Mouse (Mus musculus) retina, embryonic 14.5 days (tissue): ENCODE data around the gene Ccl8.

Experiments
- DNase-seq: peaks from one replicate; pipeline ENCODE4 v3.0.0-alpha.2; 2015; ENCODE audit warnings: low spot score

Ccl8 gene

GRCm38 (mm10) chr11:82114885-82115284, at the start of gene Ccl8:
TSS of gene Ccl8 (plus strand) at chr11:82115185.
- no peak for DNase-seq

- no peak for DNase-seq
Measured at GRCm38 (mm10) chr11:82066953-82067571, 47.9 kb upstream of the Ccl8 start.

DNA sequence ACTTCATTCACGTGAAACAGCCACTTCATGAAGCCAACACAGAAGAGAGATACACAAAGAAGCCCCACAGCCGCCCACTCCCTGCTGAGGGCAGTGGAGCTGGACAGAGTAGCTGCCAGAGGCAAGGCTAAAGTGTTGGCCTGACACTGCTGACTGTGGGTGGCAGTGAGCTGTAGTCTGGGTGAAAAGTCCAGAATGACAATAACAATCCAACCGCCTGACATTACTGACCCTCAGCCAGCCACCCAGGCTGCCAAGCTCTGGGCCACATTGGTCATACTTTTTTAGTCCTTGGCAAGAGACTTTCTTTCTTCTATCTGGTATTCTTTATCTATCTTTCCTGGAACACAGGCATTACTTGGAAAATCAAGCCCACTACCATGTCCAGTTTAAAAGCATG, 43.9 kb upstream of the Ccl8 start:
- no peak for DNase-seq

- DNase-seq, result no peak
Measured at GRCm38 (mm10) chr11:82072374-82072773, 42.6 kb upstream of the Ccl8 start.

- DNase-seq, result no peak
Measured at GRCm38 (mm10) chr11:82072984-82073383, 42.0 kb upstream of the Ccl8 start.

- DNase-seq, result no peak
Measured at GRCm38 (mm10) chr11:82073686-82074085, 41.3 kb upstream of the Ccl8 start.

DNA sequence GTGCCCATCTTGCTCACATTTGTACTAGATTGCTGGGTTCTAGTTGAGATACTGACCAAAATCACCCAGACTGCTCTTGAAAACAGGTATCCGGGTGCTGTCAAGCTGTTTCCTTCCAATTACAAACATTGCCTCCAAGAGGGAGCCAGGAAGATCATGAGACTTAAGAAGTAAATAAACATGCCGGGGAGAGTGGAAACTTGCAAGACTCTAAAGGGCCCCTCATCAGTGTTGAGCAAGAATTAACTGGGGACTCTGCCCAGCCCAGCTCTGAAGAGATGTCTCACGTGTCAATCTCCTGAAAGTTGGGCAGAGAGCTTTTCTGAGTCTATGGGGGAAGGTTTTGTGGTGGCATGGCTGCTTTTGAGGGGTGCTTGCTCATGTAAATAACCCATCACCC, 38.0 kb upstream of the Ccl8 start:
- DNase-seq, result no peak

DNA sequence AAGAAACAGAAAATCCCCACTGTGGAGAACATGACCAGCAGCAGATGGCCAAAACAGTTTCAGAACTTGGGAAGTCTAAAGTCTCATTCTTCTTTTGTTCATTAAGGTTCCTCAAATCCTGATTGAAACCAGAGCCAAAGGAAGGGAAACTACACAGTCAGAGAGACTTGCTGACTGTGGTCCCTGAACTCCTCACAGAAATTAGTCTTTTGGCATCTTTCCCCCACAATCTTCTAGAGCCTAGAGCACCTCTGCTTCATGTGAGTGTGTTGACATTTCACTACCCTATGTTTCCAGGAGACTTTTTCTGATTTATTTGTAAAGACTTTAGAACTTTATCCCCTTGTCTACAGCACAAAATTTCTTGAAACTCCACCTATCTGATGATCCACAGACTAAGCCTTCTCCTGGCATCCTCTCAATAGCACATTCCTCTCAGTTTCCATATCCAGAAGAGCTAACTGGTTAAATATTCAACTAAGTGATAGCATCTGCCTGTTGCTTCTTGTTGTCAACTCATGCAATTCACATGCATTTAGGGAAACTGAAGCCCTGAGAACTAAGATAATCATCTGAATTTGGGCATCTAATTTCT, 36.8 kb upstream of the Ccl8 start:
- DNase-seq, result no peak

DNA sequence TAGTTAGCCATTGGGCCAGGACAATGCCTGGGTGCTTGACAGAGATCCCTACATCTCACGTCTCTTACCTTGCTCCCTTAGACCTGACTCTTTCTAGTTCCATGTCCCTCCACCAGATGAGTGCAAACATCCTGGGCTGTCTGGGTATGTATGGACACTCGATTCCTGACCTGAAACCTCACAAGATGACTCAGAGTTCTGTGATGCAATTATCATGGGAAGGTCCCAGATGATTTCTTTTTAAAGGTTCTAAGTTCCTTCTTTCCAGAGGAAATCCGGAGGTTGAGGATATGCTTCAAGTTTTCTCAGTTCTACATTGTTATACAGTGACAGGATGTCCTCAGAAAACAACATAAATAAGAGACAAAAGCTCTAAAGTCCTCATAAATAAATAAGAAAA, 34.1 kb upstream of the Ccl8 start:
- no peak for DNase-seq

GRCm38 (mm10) chr11:82084360-82084759, 30.6 kb upstream of the Ccl8 start:
- no peak for DNase-seq

GRCm38 (mm10) chr11:82099511-82100323, 15.3 kb upstream of the Ccl8 start:
- DNase-seq, result no peak

GRCm38 (mm10) chr11:82101087-82101486, 13.9 kb upstream of the Ccl8 start:
- no peak for DNase-seq

DNA sequence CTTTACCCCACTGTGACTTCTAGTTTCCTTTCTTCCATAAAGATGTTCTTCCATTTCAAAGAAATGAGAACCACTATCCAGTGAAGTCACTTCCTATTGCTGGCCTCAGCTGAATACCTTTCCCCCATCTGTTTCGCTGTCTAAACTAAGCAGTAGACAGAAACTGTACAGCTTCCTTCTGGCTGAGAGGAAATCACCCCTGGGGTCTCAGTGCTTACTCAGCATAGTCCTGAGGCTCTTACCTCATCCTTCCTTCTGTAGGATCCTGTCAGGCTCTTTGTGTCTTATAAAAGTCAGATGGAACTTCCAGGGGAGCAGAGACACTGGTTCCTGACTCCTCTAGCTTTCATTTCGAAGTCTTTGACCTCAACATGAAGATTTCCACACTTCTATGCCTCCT, 13.5 kb upstream of the Ccl8 start, which contains the start of gene Ccl12:
Gene Ccl12 (plus strand): TSS at position 317 of the 400 bp plus-strand sequence.
- no peak for DNase-seq

DNA sequence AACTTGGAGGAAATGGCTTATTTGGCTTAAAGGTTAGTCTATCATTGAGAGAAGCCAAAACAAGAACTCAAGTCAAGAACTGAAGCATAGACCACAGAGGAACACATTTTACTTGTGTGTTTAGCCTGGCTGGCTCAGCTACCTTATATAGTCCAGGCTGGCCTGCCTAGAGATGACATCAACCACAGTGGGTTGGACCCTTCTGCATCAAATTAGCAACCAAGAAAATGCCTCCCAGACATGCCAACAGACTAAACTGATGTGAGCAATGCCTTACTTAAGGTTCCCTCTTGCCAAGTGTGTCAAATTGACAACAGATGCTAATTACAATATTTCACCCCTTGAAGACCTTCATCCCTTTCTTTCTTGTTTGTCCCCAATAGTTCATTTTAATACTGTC, 5.4 kb upstream of the Ccl8 start:
- DNase-seq, result no peak

DNA sequence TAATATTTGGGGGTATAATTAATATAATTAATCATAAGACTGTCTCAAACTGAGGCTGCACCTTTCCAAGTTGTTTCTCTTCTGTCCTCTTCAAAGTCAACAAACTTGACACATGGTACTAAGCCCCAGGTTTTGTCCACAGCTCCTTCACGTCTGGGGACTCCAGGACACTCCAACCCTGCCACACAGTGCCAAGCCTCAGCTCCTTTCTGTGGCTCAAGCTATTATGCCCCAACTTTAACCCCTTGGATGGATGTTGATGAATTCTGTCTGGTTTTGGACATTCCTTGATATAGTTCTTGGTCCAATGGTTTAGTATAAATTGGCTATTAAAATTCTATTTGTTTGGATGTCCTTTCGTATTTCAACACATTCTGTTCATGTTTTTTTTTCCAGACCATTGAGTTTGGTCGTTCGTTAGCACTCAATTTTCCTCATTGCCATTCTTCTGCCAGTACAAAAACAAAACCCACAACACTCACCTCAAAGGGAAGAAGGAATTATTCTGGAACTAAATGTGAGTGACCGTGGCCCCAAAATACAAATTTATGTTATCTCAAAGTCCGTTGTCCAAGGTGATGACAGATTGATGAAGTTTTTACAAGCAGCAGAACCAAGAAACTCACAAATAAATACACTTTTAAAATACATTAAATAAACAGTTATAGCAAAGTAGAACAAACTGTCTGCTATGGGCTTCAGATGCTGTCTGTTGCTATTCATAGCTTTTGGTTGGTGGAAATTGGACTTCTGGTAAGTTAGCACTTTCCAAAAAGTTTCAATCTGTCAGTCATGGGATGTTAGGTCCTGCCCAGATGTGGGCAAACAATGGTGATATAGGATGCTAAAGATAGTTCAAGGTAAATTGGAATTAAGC, 4.4 kb upstream of the Ccl8 start:
- no peak for DNase-seq

DNA sequence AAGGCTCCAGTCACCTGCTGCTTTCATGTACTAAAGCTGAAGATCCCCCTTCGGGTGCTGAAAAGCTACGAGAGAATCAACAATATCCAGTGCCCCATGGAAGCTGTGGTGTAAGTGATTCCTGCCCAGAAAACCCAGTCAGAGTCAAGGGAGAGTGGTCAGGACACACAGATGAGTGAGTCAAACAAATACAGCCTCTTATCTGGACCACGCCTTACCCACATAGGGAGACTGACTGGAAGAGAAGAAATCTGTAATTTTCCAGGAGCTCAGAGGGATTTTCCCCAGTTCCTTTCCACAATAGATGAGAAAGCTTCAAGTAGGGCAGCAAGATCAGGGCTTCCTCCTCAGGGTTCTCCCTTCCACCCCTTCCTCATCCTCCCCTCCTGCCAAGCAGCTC, 1.1 kb downstream of the Ccl8 start:
- no peak for DNase-seq

GRCm38 (mm10) chr11:82132977-82133376, 18.0 kb downstream of the Ccl8 start:
- DNase-seq, result no peak

DNA sequence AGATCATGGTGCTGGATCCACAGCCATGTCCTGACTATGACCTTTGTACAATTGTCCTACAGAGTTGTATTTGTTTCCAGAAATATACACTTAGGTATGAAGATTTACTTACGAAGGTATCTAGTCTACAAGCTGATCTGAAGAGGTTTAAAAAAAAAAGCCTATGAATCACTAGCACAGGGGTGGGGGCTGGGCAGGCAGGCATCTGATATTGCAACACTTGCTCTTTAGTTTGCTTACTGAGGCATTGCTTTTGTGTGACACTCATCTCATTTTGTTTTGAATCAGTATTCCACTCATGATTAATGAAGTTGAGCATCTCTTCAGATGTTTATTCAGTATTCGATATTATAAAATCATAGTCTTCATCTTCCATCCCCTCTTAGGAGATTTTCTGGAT, 21.2 kb downstream of the Ccl8 start:
- no peak for DNase-seq

DNA sequence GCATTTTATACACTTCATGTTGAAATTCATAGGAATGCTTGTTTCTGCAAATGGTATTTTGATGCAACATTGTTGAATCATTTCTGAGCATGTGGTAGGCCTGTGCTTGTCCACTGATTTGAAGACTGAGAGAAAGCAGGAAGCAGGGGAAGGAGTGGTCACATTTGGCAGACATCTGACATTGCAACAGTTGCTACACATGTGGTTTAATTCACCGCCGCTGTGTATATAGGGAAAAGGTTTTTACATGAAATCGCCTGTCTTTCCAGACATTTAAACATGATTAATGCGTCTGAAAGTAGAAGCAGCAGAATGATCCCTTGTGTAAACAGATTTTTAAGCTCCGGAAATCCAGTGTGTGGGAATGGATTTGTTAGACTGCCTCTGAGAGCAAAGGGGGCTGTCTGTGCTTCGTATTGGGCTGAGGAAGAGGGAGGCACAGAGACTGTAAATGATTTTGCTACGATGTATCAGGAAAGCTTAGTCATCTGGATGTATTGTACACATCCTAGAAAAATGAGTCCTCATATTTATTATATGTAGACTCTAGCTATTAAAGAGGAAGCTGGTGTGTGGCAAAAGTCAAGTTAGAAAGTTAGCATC, 24.6 kb downstream of the Ccl8 start:
- DNase-seq, result no peak

- no peak for DNase-seq
Measured at GRCm38 (mm10) chr11:82159126-82159525, 44.1 kb downstream of the Ccl8 start.

- DNase-seq, result no peak
Measured at GRCm38 (mm10) chr11:82163285-82163684, 48.3 kb downstream of the Ccl8 start.
